Mouse (Mus musculus) liver, embryonic 16.5 days (tissue): ENCODE measurements around the gene Arrdc2. TPM values are rescaled to one million over a fixed set of nuclear protein-coding genes. Genes with fewer than 3 reads are reported as not detected.

Source experiments
- microRNA-seq: library from miRNA; unstranded; fragments of <30 nt; microRNA quantifications from one replicate; pipeline ENCODE4, GENCODE M21; 2016
- polyA plus RNA-seq: library from polyadenylated mRNA; unstranded; fragments of >200 nt; fragmentation: Nextera tagmentation; extraction: Ambion mirVana; gene quantifications from 2 replicates; pipeline ENCODE4 v1.2.1, GENCODE M21; 2015

Arrdc2 gene
- polyA plus RNA-seq, 1 experiment from 2014 or later: 13.5 TPM

Small RNA genes lying within 50 kb of the gene (microRNA-seq; reads per million reads assigned to microRNA genes)
- not detected for gene Mir7240

Other genes with a start within 250 kb of the Arrdc2 start
- 35.0 and 38.0 TPM in 2 replicates for gene Isyna1, start 245.3 kb downstream of the Arrdc2 start, polyA plus RNA-seq
- 25.1 and 32.3 TPM in 2 replicates for gene Ssbp4, start 230.8 kb downstream of the Arrdc2 start, polyA plus RNA-seq
- gene Lrrc25, start 223.6 kb downstream of the Arrdc2 start, polyA plus RNA-seq: 7.5 and 9.0 TPM in 2 replicates
- 2.7 and 3.1 TPM in 2 replicates for gene Gdf15, start 207.3 kb downstream of the Arrdc2 start, polyA plus RNA-seq
- gene Pgpep1, start 179.3 kb downstream of the Arrdc2 start, polyA plus RNA-seq: 18.9 and 20.5 TPM in 2 replicates
- 104 and 113 TPM in 2 replicates for gene Lsm4, start 166.5 kb downstream of the Arrdc2 start, polyA plus RNA-seq
- gene Jund, start 140.8 kb downstream of the Arrdc2 start, polyA plus RNA-seq: 12.3 and 17.5 TPM in 2 replicates
- 0.02 TPM in 1 of 2 replicates, not detected in the other for gene Iqcn, start 136.3 kb downstream of the Arrdc2 start, polyA plus RNA-seq
- gene Gm3336, start 121.2 kb downstream of the Arrdc2 start, polyA plus RNA-seq: 0.40 and 0.47 TPM in 2 replicates
- gene Pde4c, start 116.0 kb downstream of the Arrdc2 start, polyA plus RNA-seq: 1.5 and 2.2 TPM in 2 replicates
- gene Rab3a, start 85.0 kb downstream of the Arrdc2 start, polyA plus RNA-seq: 2.2 and 3.4 TPM in 2 replicates
- gene Mpv17l2, start 78.8 kb downstream of the Arrdc2 start, polyA plus RNA-seq: 31.4 and 32.1 TPM in 2 replicates
- 12.2 and 13.9 TPM in 2 replicates for gene Pik3r2, start 63.0 kb downstream of the Arrdc2 start, polyA plus RNA-seq
- gene Mast3, start 34.7 kb downstream of the Arrdc2 start, polyA plus RNA-seq: 7.5 and 9.0 TPM in 2 replicates
- gene Il12rb1, start 31.3 kb downstream of the Arrdc2 start, polyA plus RNA-seq: 0.06 and 0.35 TPM in 2 replicates
- 0.20 and 0.46 TPM in 2 replicates for gene Kcnn1, start 23.5 kb upstream of the Arrdc2 start, polyA plus RNA-seq
- 42.5 and 43.1 TPM in 2 replicates for gene Ccdc124, start 34.2 kb upstream of the Arrdc2 start, polyA plus RNA-seq
- 0.11 TPM in 1 of 2 replicates, not detected in the other for gene Slc5a5, start 53.0 kb upstream of the Arrdc2 start, polyA plus RNA-seq
- gene Rpl18a, start 57.7 kb upstream of the Arrdc2 start, polyA plus RNA-seq: 2,028 and 2,149 TPM in 2 replicates
- 12.1 and 14.4 TPM in 2 replicates for gene Map1s, start 66.2 kb upstream of the Arrdc2 start, polyA plus RNA-seq